Mouse (Mus musculus) testis, postnatal 14 days (tissue): ENCODE measurements around the gene Mettl7a1.
"Not testable (repeated sequence)": the region's sequence is repeated elsewhere in the genome, so short reads cannot be mapped to it uniquely, and the experiment has no call there.

Source experiments
- DNase-seq: peaks from one replicate; pipeline ENCODE4 v3.0.0; 2021; ENCODE audit warnings: low spot score

The Mettl7a1 gene

DNA sequence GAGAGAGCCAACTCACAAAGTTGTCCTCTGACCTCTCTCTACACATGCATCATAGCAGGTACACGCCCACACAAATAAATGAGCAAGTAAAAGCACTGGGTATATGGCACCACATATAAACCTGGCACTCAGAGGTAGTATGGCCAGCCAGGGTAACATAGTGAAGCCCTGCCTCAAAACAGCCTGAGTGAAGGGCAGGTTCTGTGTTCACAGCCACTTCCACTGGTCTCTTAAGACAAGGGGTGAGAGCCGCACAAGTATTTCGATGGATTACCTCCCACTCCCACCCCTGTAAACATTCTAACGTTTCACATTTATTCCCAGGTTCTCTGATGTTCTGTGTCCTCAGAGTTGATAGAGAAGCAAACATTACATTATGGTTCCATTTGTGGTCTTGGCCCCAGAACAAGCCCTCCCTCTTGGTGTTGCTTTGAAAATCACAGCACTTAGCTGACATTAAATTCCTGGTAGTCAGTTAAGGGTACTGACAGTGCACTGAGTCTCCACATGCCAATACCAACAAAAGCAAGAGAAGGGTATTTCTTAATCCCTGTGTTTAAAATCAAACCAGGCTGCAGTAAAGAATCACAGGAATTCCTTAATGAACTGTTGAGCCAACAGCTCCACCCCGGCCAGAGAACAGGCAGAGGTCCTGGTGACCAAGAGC, 37.5 kb downstream of the Mettl7a1 start:
- not testable (repeated sequence) for DNase-seq

DNA sequence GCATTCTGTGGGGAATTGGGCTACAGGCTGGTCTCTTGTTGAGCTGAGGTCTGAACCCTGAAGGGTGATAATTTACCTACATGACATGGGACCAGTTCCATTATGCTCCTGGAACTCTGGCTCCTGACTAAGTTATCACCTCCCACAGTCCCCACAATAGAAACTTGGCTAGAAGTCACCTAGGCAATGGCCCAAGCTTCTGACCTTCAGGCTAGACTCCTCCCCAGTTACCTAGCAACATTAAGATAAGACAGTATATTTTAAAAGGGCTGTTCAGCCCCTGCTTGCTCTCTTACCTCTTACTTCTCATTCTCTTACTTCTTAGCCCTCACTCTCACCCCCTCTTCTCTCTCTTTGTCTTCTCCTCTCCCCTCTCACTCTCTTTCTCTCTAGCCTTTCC, 41.5 kb downstream of the Mettl7a1 start:
- no peak for DNase-seq

DNA sequence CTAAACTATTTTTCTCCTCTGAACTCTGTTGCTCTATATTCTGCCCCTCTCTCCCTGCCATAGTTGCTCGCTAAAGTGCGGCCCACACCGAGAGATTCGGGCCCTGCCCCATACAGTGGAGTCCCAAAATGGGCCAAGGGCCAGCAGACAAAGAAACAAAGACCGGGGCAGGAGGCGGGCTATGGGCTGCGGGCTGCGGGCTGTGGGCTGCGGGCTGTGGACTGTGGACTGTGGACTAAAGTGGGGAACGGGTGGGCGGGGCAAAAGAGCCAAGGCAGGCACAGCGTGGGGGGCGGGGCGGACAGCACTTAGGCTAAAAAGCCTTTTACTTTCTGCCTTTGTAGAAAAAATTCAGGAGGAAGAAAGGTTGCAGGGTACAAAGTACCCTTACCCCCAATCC, 42.8 kb downstream of the Mettl7a1 start:
- no peak for DNase-seq

DNA sequence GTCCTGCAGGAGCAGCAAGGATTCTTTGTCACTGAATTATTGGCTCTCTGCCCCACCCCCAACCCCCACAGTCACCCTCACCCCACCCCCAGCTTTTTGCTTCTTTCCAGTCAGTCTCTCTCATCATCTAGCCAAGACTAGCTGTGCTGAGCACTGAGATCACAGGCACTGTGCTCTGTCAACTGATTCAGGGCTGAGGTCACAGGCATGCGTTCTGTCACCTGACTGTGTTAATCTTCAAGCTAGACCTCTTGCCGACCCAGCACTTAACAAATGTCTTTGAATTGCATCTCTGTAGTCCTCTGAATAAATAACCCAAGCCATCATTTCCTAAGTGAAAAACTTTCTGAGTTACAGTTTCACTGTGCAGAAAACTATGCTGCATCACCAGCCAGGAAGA, 45.6 kb downstream of the Mettl7a1 start:
- DNase-seq: no peak

DNA sequence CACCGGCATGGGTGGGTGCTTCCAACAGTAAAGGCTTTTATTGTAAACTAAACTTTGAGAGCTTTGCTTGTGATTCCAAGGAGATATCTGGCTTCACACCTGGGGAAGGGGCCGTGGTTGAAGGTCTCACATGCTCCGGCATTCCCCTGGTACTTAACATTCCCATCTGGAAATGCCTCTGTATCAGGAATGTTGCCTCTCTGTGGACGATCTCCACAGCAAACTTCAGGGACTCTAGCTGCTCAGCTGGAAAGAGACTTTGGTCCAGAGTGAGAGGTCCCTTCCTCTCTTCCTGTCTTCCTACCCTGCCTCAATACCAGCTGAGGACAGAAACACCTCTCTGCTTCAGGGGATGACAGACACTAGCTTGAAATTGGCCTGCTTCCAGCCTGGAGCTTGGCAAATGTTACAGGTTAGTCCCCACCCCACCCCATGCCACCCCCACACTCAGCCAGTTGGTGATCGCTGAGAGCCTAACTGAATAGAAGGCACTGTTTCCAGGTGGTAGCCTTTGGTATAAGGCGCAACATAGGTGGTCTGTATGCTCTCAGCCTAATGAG, 47.6 kb downstream of the Mettl7a1 start:
- DNase-seq: no peak

DNA sequence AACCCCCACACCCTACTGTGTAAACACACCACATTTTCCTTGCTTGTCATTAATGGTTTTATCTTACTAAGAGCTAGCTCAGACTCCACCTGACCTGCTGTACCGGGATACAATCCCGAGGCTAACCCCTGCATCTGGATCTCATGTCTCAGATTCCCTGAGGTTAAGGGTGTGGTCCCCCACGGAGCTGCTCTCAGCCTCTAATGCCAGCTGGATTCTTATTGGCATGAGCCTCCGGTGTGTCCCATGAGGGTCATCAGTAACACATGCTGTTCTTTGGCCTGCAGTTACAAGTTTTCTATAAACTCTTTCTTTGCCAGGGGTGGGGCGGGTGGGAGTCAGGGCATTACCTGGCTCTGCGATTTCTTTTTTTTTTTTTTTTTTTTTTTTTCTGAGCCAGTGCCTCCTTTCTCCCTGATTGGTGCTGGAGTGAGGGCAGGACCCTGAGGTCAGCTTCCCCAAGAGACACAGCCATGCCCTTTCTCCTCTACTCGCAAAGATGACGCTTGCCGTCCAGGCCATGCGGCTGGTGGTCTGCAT, 48.8 kb downstream of the Mettl7a1 start, which contains the start of the genes Methig1 and Mettl7a2:
TSS of gene Methig1 (plus strand) at position 439 of the 540 bp plus-strand sequence.
TSS of gene Mettl7a2 (plus strand) at position 490 of the 540 bp plus-strand sequence.
- DNase-seq: no peak

DNA sequence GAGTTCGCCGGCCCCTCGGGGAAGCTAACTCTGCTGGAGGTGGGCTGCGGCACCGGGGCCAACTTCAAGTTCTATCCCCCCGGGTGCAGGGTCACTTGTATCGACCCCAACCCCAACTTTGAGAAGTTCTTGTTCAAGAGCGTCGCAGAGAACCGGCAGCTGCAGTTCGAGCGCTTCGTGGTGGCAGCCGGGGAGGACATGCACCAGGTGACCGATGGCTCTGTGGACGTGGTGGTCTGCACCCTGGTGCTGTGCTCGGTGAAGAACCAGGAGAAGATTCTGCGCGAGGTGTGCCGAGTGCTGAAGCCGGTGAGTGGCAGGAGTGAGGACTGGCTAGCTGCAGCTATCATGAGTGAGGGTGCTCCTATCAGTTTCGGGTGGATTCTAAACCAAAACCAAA, 49.5 kb downstream of the Mettl7a1 start:
- not testable (repeated sequence) for DNase-seq

DNA sequence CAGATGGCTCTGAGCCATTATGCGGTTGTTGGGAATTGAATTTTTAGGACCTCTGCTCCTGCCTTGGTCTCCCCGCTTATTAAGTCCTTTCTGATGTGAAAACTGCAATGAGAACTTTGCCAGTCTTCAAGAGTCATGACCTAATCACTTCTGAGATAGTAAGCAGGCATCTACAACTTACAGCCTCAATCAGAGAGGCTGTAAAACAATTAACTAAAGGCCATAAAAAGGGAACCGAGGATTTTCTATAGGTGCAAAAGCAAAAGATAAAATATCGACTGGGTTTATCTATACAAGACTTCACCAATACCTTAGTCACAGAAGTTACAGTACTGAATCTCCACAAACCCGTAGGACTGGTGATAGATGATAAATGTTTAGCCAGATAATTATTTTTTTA, 51.9 kb downstream of the Mettl7a1 start:
- no peak for DNase-seq

DNA sequence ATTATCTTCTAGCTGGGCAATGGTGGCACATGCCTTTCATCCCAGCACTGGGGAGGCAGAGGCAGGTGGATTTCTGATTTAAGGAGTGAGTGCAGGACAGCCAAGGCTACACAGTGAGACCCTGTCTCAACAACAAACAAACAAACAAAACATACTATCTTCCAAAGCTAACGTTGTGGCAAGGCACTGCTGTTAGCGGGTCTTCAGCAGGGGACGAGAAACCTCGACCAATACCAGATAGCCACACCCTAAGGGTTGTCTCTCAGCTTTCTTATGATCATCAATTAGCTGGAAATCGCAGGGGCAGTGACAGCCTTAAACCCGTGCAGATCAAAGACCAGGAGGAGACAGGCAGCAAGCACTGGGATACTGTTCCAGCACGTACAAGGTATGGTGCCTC, 60.3 kb downstream of the Mettl7a1 start, which contains the start of gene Higd1c:
TSS of gene Higd1c (plus strand) at position 301 of the 400 bp plus-strand sequence.
- DNase-seq: no peak

DNA sequence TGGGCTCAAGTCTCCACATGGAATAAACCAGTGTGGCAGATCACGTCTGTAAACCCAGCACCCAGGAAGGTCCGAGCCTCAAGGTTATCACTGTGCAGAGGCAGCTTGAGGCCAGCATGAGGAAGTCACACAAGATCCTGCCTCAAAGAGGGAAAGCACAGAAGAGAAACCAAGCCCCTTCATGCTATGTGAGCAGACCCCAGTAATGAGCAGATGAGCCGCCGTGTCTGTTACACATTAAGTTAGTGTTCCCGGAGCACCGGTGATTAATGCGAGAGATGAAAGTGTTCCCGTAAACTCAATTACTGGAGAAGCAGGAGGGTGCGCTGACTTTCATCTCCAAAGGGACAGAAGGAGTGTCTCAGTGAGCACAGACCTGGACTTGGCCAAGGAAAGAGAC, 62.0 kb downstream of the Mettl7a1 start:
- DNase-seq: not testable (repeated sequence)

DNA sequence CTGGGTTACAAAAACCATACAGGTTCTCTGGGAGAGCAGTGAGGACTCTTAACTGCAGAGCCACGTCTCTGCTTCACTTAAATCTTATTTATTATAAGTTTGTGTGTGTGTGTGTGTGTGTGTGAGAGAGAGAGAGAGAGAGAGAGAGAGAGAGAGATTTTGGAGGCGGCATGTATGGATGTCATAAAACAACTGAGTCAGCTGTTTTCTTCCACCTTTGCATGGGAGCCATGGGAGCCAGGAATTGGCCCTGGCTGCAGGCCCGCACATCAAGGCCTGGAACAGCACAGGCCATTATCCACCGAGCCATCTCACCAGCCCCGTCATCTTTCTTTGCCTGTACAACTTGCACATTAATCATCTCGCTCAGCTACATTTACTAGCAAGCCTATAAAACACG, 63.2 kb downstream of the Mettl7a1 start:
- no peak for DNase-seq

DNA sequence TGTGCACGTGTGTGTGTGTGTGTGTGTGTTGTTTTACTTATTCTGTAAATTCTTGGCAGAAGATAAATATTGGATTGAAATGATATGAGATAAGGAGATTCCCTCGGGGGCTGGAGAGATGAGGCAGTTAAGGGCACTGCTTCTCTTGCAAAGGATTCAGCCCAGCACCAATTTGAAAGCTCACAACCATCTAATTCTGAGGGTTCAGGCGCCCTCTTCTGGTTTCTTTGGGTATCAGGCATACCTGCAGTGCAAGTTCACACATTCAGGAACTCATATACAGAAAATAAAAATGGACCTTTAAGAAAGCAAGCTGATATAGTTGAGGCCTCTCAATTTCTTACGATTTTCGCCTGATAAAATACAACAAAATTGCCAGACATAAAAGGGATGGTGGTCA, 71.1 kb downstream of the Mettl7a1 start:
- no peak for DNase-seq

DNA sequence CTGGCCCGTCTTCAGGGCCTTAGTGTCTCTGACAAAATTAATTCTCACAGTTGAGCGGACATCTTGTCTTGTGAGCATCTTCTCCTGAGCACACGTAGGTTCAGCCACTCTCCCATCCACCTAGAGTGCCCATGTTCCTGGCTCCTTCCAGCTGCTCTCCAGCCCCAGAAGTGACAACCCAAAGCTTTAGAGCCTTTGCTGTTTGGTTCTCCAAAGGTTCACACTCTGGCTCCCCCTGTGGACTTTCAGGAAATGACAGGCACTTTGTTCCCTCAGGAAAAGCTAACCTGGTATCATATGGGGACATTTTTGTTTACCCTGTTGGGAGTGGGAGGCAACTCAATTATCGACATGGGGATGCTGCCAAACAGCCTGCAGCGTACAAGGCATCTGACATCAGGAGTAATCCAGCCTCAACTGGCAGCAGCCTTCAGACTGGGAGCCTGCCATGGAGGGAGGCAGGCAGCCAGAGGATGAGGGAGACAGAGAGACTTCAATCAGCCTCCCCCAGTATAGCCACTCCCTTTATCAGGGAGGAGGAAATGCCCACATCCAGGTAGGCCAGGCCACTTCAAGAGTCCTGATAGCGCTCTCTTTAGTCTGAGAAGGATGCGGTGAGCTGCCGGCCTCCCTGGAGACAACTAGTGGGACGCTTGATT, 74.0 kb downstream of the Mettl7a1 start:
- not testable (repeated sequence) for DNase-seq
